Comparison of ENCODE assay signal across 8 mouse cellular contexts in the genomic region with DNA sequence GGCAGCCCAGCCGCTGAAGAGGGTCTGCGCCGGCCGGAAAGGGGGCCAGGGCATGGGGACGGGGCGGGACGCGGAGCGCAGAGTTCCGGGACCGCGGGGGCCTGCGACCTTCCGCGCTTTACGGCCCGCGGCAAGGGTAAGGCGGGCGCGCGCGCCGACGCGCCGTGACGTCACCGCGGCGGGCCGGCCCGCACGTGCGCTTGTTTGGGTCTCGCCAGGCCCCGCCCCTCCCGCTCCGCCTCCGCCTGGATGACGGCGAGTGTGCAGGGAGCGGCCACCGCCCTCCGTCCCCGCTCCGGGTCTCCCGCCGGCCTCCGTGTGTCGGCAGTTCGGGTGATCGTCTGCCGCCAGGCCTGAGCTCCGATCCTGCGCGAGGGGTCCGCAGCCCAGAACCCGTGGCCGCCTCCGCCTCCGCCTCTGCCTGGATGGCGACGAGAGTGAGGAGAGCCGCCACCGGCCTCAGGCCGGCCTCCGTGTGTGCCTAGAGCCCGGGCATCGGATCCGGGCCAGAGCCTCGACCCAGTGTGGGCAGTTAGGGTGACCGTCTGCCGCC. TPM values are rescaled to one million over a fixed set of nuclear protein-coding genes. Genes with fewer than 3 reads are reported as not detected.
DNase-seq lines count a peak whose midpoint lies in the region; ATAC-seq and TF ChIP-seq lines count a peak whose summit lies in the region.
"Not testable (repeated sequence)": the region's sequence is repeated elsewhere in the genome, so short reads cannot be mapped to it uniquely, and the experiment has no call there.

No protein-coding gene starts in this region.

- peak overlapping the region; percentile 89 for H3K9ac ChIP-seq in MEL (ENCODE audit: control insufficient read depth, low read depth, low read length, poor library complexity, severe bottlenecking)
- peak overlapping the region; percentile 82 for H3K9ac ChIP-seq in lung, postnatal 0 days (replicated peaks; ENCODE audit: low read depth)

- peak overlapping the region; percentile 82 for H3K4me2 ChIP-seq in lung, postnatal 0 days (replicated peaks; ENCODE audit: low read depth, low read length)

- TF ChIP-seq RAD21 in MEL (IDR thresholded peaks at IDR 0.05; ENCODE audit: low read depth, low read length), result not testable (repeated sequence)

- H3K27me3 ChIP-seq in MEL (ENCODE audit: control insufficient read depth in 1 of 2, insufficient read depth in 2 of 2, low read length in 2 of 2); cerebellum, adult 2 months (ENCODE audit: control insufficient read depth, insufficient read depth, low read length); hindbrain, embryonic 10.5 days (ENCODE audit: insufficient read depth, poor library complexity, severe bottlenecking); lung, postnatal 0 days (replicated peaks; ENCODE audit: insufficient read depth, low read length): not testable (repeated sequence)

- not testable (repeated sequence) for H3K9me3 ChIP-seq in MEL (replicated peaks; ENCODE audit: insufficient read depth, low read length); hindbrain, embryonic 10.5 days; lung, postnatal 0 days (ENCODE audit: low read length)

- H3K4me3 ChIP-seq in MEL (ENCODE audit: control insufficient read depth in 1 of 2, insufficient read depth in 1 of 2, low read depth in 2 of 2, low read length in 2 of 2), result peak overlapping the region; percentile 96
- peak overlapping the region; percentile 58 for H3K4me3 ChIP-seq in cerebellum, adult 2 months (replicated peaks; ENCODE audit: insufficient read depth, low read depth, low read length)
- H3K4me3 ChIP-seq in hindbrain, embryonic 10.5 days, result peak overlapping the region; percentile 72
- peak overlapping the region; percentile 68 for H3K4me3 ChIP-seq in lung, postnatal 0 days (ENCODE audit: low read depth, low read length)

- DNase-seq in MEL (ENCODE audit: low read depth, low spot score), result peak; percentile 91
- peak; percentile 95 for DNase-seq in cerebellum, adult 2 months
- DNase-seq in forelimb bud, embryonic 11.5 days (ENCODE audit: low read depth, low spot score), result peak; percentile 86
- DNase-seq in hindbrain, embryonic 10.5 days (ENCODE audit: low spot score), result peak; percentile 91
- peak; percentile 92 for DNase-seq in layer of hippocampus, adult 9-11 months
- DNase-seq in lung, postnatal 0 days (ENCODE audit: low spot score), result peak; percentile 95
- DNase-seq in ovary, postnatal 14 days (ENCODE audit: low spot score), result peak; percentile 89
- peak; percentile 95 for DNase-seq in thymus, postnatal 14 days

- not testable (repeated sequence) for TF ChIP-seq CTCF in MEL (IDR thresholded peaks at IDR 0.05 in 2 of 3, conservative IDR thresholded peaks at IDR 0.05 in 1 of 3; ENCODE audit: control insufficient read depth in 1 of 3, insufficient read depth in 1 of 3, low read depth in 2 of 3, low read length in 3 of 3, poor library complexity in 1 of 3, severe bottlenecking in 1 of 3); cerebellum, adult 2 months (IDR thresholded peaks at IDR 0.05; ENCODE audit: borderline replicate concordance, insufficient read depth, low read depth, low read length); lung, postnatal 0 days (IDR thresholded peaks at IDR 0.05)

- ATAC-seq in lung, postnatal 0 days, result peak; percentile 98

- H3K36me3 ChIP-seq in MEL (ENCODE audit: control insufficient read depth in 1 of 2, insufficient read depth in 2 of 2, low read length in 2 of 2), result peaks cover 0 to 16% of the 10 kb centered on the region in 2 experiments; a peak in 2 of 4 replicates
- not testable (repeated sequence) for H3K36me3 ChIP-seq in hindbrain, embryonic 10.5 days; lung, postnatal 0 days (ENCODE audit: insufficient read depth, low read length)

- not testable (repeated sequence) for H3K79me2 ChIP-seq in MEL (ENCODE audit: control insufficient read depth, insufficient read depth, low read length, poor library complexity)

- TF ChIP-seq POLR2A in MEL (IDR thresholded peaks at IDR 0.05; ENCODE audit: control insufficient read depth in 1 of 2, insufficient read depth in 1 of 2, low read depth in 1 of 2, low read length in 2 of 2, poor library complexity in 1 of 2), result peak in 1 of 2 experiments; percentile 39; a peak in 1 of 4 replicates
- peak; percentile 67 for TF ChIP-seq POLR2A in cerebellum, adult 2 months (IDR thresholded peaks at IDR 0.05; ENCODE audit: borderline replicate concordance, insufficient read depth, low read length)

- not testable (repeated sequence) for H3K27ac ChIP-seq in MEL (ENCODE audit: control insufficient read depth, low read depth, low read length)
- peak overlapping the region; percentile 87; the same call in 1 of the 2 replicates for H3K27ac ChIP-seq in cerebellum, adult 2 months (ENCODE audit: insufficient read depth, low read length)
- H3K27ac ChIP-seq in hindbrain, embryonic 10.5 days, result peak overlapping the region; percentile 75
- H3K27ac ChIP-seq in lung, postnatal 0 days (ENCODE audit: low read length), result peak overlapping the region; percentile 73

- 1% methylated on average over 68 of the region's 74 CpGs for WGBS in cerebellum, adult 2 months
- under 1% methylated on average over 69 of the region's 74 CpGs for WGBS in hindbrain, embryonic 10.5 days
- WGBS in lung, postnatal 0 days, result under 1% methylated on average over 38 of the region's 74 CpGs

- peaks cover 1 to 14% of the 10 kb centered on the region in 2 experiments; a peak in 3 of 4 replicates for H3K4me1 ChIP-seq in MEL (ENCODE audit: control insufficient read depth in 1 of 2, insufficient read depth in 2 of 2, low read length in 2 of 2)
- H3K4me1 ChIP-seq in cerebellum, adult 2 months (ENCODE audit: control insufficient read depth, insufficient read depth, low read length); lung, postnatal 0 days (ENCODE audit: insufficient read depth, low read depth, low read length): not testable (repeated sequence)
- peaks cover 17% of the 10 kb centered on the region for H3K4me1 ChIP-seq in hindbrain, embryonic 10.5 days (replicated peaks)

- not testable (repeated sequence) for TF ChIP-seq EP300 in MEL (IDR thresholded peaks at IDR 0.05; ENCODE audit: low read depth in 1 of 2, low read length in 2 of 2); lung, postnatal 0 days (IDR thresholded peaks at IDR 0.05)

TF ChIP-seq in MEL, 35 proteins besides CTCF, POLR2A, EP300 and RAD21:
- peak; percentile 75 for TF ChIP-seq HCFC1 (IDR thresholded peaks at IDR 0.05; ENCODE audit: low read depth, low read length)
- TF ChIP-seq ETS1 (IDR thresholded peaks at IDR 0.05; ENCODE audit: low read depth, low read length), result 0 out of 2 replicates have a peak, but pooled peaks have one; percentile 34
- TF ChIP-seq ELF1 (IDR thresholded peaks at IDR 0.05; ENCODE audit: low read depth, low read length), result peak; percentile 58
- TF ChIP-seq NRF1 (IDR thresholded peaks at IDR 0.05; ENCODE audit: insufficient read depth, low read depth, low read length, poor library complexity, severe bottlenecking), result peak; percentile 48; the same call in 1 of the 2 replicates
- TF ChIP-seq SIN3A (IDR thresholded peaks at IDR 0.05; ENCODE audit: low read length), result peak; percentile 93
- peak; percentile 94 for TF ChIP-seq BHLHE40 (IDR thresholded peaks at IDR 0.05; ENCODE audit: borderline replicate concordance, low read depth, low read length)
- peak; percentile 94 for TF ChIP-seq MAX (IDR thresholded peaks at IDR 0.05; ENCODE audit: low read length)
TF ChIP-seq in MEL: peak in this region for 7; not testable (repeated sequence) for 28.

RNA-seq across cellular contexts. Expression of a gene that starts 51.1 kb away (rescaled TPM):
- total RNA-seq in MEL (2012; rRNA removed), result 13.0 and 13.5 TPM in 2 replicates
- 10 to 100 TPM in 1 of 2 experiments, not detected in 1; 13.4 TPM for polyA plus RNA-seq in MEL (2012; ENCODE audit: insufficient read depth in 1 of 2, insufficient read length in 2 of 2, low read depth in 1 of 2, low replicate concordance in 2 of 2, missing spikeins in 1 of 2)
- polyA plus RNA-seq in cerebellum, adult 2 months (2012; rRNA removed), result 17.3 and 19.6 TPM in 2 replicates
- polyA plus RNA-seq in hindbrain, embryonic 10.5 days (2016; fragmentation: Nextera tagmentation; extraction: Ambion mirVana), result 10.4 and 10.8 TPM in 2 replicates
- 6.5 and 7.1 TPM in 2 replicates for polyA plus RNA-seq in lung, postnatal 0 days (2015; fragmentation: Nextera tagmentation; extraction: Ambion mirVana)

RNA-seq across cellular contexts. Expression of a gene that starts 53.3 kb away (rescaled TPM):
- not detected in 2 replicates for total RNA-seq in MEL (2012; rRNA removed)
- polyA plus RNA-seq in MEL (2012; ENCODE audit: insufficient read depth in 1 of 2, insufficient read length in 2 of 2, low read depth in 1 of 2, low replicate concordance in 2 of 2, missing spikeins in 1 of 2), result not detected
- 0.41 and 0.57 TPM in 2 replicates for polyA plus RNA-seq in cerebellum, adult 2 months (2012; rRNA removed)
- 1.3 and 1.5 TPM in 2 replicates for polyA plus RNA-seq in hindbrain, embryonic 10.5 days (2016; fragmentation: Nextera tagmentation; extraction: Ambion mirVana)
- polyA plus RNA-seq in lung, postnatal 0 days (2015; fragmentation: Nextera tagmentation; extraction: Ambion mirVana), result not detected in 2 replicates
